Mouse (Mus musculus) ES-E14 (cell line): Measurements from ENCODE around the gene Fkbp1a.

Source experiments
- MAFK ChIP-seq: IDR thresholded peaks from 2 replicates; pipeline ENCODE4 v1.6.1; 2014; ENCODE audit warnings: mild to moderate bottlenecking, low read depth, low read length, inconsistent platforms; ENCODE audit not compliant: insufficient read depth
- ZC3H11A ChIP-seq: IDR thresholded peaks from 2 replicates; pipeline ENCODE4 v1.6.1; 2012; ENCODE audit warnings: low read depth, mild to moderate bottlenecking, inconsistent platforms, low read length, borderline replicate concordance

DNA sequence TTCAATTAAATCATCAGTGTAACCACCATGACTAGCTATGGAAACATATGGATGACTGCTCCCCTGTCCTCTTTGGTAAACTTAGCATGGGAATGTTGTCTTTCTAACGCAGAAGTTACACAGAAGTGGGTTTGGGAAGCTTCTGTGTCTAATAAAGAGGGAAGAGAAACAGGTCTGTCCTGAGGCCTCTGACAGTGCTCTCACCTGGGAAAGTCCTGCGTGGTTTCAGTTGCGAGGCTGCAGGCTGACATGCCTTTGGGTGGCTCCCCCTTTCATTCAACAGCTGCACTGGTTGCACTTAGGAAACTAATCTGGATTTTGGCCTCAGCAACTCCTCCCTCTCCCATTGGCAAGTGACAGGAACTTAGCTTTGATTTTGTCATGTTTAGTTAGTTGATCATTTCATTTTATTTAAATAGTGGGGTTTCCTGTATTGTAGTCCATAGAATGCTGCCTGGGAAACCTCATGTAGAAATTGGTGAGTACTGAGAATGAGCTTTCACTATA lies 7.4 kb downstream of the Fkbp1a start:
- TF ChIP-seq ZC3H11A (no peak), MAFK (no peak)
